ENCODE assay signal across 8 mouse cellular contexts in the genomic region with DNA sequence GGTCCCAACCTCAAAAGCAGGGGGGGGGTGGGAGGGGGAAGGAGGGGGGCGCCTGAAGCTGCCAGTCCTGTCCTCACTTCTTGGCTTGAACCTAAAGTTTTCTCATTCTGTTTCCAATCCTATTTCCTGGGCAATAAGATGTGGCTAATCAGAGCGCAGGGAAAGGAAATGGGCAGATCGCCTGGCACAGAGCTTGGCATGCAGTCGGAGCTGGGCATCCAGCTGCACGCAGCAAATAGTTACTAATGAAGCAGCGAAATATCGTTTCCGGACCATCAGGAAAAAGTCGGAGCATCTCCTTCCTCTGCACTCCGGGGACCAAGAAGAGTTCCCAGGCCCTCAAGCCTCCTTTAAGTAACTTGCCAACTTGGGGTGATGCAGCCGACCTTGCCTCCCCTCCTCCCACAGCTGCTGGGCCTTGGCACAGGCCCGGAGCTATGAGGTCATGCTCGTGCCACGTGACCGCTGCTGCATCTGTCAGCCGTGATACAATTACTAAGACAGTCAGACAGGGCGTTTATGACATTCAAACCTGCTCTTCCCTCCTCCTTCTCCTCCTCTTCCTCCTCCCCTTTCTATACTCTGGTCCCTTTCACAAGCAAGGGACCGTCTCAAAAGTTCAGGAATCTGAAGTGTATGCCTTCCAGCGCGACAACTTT. TPM values are rescaled to one million over a fixed set of nuclear protein-coding genes. Genes with fewer than 3 reads are reported as not detected.
DNase-seq lines count a peak whose midpoint lies in the region; ATAC-seq lines count a peak whose summit lies in the region.

No protein-coding gene starts in this region.

- peak overlapping the region; percentile 77 for H3K27ac ChIP-seq in hindbrain, embryonic 15.5 days (replicated peaks)

- H3K27me3 ChIP-seq in hindbrain, embryonic 15.5 days, result no peaks in the 10 kb centered on the region

- H3K9ac ChIP-seq in hindbrain, embryonic 15.5 days, result peak overlapping the region; percentile 10

- no peaks in the 10 kb centered on the region for H3K36me3 ChIP-seq in hindbrain, embryonic 15.5 days

- H3K4me2 ChIP-seq in hindbrain, embryonic 15.5 days, result peak overlapping the region; percentile 61

- ATAC-seq in hindbrain, embryonic 15.5 days (ENCODE audit: low FRiP score, low read depth), result peak; percentile 87

- peak; percentile 84 for DNase-seq in NIH3T3 (ENCODE audit: low read depth)
- DNase-seq in cerebellum, postnatal 10 days, result peak; percentile 77 to 82
- DNase-seq in gastrocnemius, adult 18-20 months (ENCODE audit: low spot score), result peak; percentile 87
- peak; percentile 36 to 57 for DNase-seq in layer of hippocampus, postnatal 25 days (ENCODE audit: extremely low spot score in 1 of 2, low spot score in 1 of 2)
- peak; percentile 92 for DNase-seq in lung, postnatal 10 days
- DNase-seq in ovary, postnatal 36 days (ENCODE audit: low spot score), result peak; percentile 75
- DNase-seq in urinary bladder, adult 2 months (ENCODE audit: low spot score), result peak; percentile 50

- 3% methylated on average over 20 of the region's 20 CpGs for WGBS in hindbrain, embryonic 15.5 days

- no peaks in the 10 kb centered on the region for H3K9me3 ChIP-seq in hindbrain, embryonic 15.5 days

- peak overlapping the region; percentile 40 for H3K4me3 ChIP-seq in hindbrain, embryonic 15.5 days

- peaks cover 25% of the 10 kb centered on the region for H3K4me1 ChIP-seq in hindbrain, embryonic 15.5 days (replicated peaks)

RNA-seq across cellular contexts. Expression of a gene that starts 10.1 kb away (rescaled TPM):
- total RNA-seq in gastrocnemius, adult 18-20 months (2021), result not detected
- 0.16 TPM in 1 of 2 replicates, not detected in the other for polyA plus RNA-seq in hindbrain, embryonic 15.5 days (2015; fragmentation: Nextera tagmentation; extraction: Ambion mirVana)
- under 1 TPM in 1 of 2 experiments, not detected in 1; 0.27 TPM for total RNA-seq in layer of hippocampus, postnatal 25 days (2021)
- polyA plus RNA-seq in urinary bladder, adult 2 months (2012; rRNA removed), result not detected in 2 replicates

RNA-seq across cellular contexts. Expression of a gene that starts 20.5 kb away (rescaled TPM):
- total RNA-seq in gastrocnemius, adult 18-20 months (2021), result not detected
- not detected in 2 replicates for polyA plus RNA-seq in hindbrain, embryonic 15.5 days (2015; fragmentation: Nextera tagmentation; extraction: Ambion mirVana)
- total RNA-seq in layer of hippocampus, postnatal 25 days (2021), result not detected
- polyA plus RNA-seq in urinary bladder, adult 2 months (2012; rRNA removed), result not detected in 2 replicates

RNA-seq across cellular contexts. Expression of a gene that starts 25.3 kb away (rescaled TPM):
- 100 to 1,000 TPM; 163 to 166 TPM for total RNA-seq in gastrocnemius, adult 18-20 months (2021)
- 8.6 and 8.8 TPM in 2 replicates for polyA plus RNA-seq in hindbrain, embryonic 15.5 days (2015; fragmentation: Nextera tagmentation; extraction: Ambion mirVana)
- 10 to 100 TPM; 32.8 to 37.8 TPM for total RNA-seq in layer of hippocampus, postnatal 25 days (2021)
- polyA plus RNA-seq in urinary bladder, adult 2 months (2012; rRNA removed), result 43.4 and 52.5 TPM in 2 replicates

Comparison
In these comparisons a context has a peak if more than half of its experiments do, and no peak if none do; other contexts are left out.
1. Peak in every context shown above with its lines: DNase-seq, ATAC-seq, H3K4me3 ChIP-seq and H3K27ac ChIP-seq.
2. RNA of a gene that starts 25.3 kb away (total RNA-seq): 163 to 166 TPM in gastrocnemius, adult 18-20 months; 32.8 to 37.8 TPM in layer of hippocampus, postnatal 25 days; every median in the first group is over 4 times any median in the second.